Mouse (Mus musculus): ENCODE data around the gene Ndufa6. TPM values are rescaled to one million over a fixed set of nuclear protein-coding genes. Genes with fewer than 3 reads are reported as not detected.

Ndufa6 gene
- 293 and 339 TPM in 2 replicates for polyA plus RNA-seq (2012; rRNA removed; ENCODE audit: low replicate concordance)

GRCm38 (mm10) chr15:82354126-82354945 lies at the start of gene Ndufa6:
Ndufa6 (minus strand) TSS chr15:82354322.

GRCm38 (mm10) chr15:82393922-82394321 lies 39.8 kb upstream of the Ndufa6 start, which contains the start of gene Cyp2d11:
Cyp2d11 (minus strand) TSS chr15:82394022.

GRCm38 (mm10) chr15:82379871-82380713 lies 26.0 kb upstream of the Ndufa6 start, which contains the start of gene Cyp2d22:
Cyp2d22 (minus strand) TSS chr15:82380260.

GRCm38 (mm10) chr15:82338593-82339112 lies 15.5 kb downstream of the Ndufa6 start, which contains the start of the genes Naga, Pheta2 and Smdt1:
Naga (minus strand) TSS chr15:82338925.
Pheta2 (plus strand) TSS chr15:82338942.
Smdt1 (plus strand) TSS chr15:82338959.

Other genes with a start within 250 kb of the Ndufa6 start
- 10.0 and 14.9 TPM in 2 replicates for gene Ccdc134, start 226.4 kb downstream of the Ndufa6 start, polyA plus RNA-seq (2012; rRNA removed; ENCODE audit: low replicate concordance)
- gene Srebf2, start 207.1 kb downstream of the Ndufa6 start, polyA plus RNA-seq (2012; rRNA removed; ENCODE audit: low replicate concordance), result 60.2 and 70.3 TPM in 2 replicates
- gene Shisa8, start 141.5 kb downstream of the Ndufa6 start, polyA plus RNA-seq (2012; rRNA removed; ENCODE audit: low replicate concordance), result 0.40 and 0.62 TPM in 2 replicates
- gene Tnfrsf13c, start 130.0 kb downstream of the Ndufa6 start, polyA plus RNA-seq (2012; rRNA removed; ENCODE audit: low replicate concordance), result 0.40 and 0.66 TPM in 2 replicates
- 3.7 and 11.9 TPM in 2 replicates for gene Cenpm, start 109.6 kb downstream of the Ndufa6 start, polyA plus RNA-seq (2012; rRNA removed; ENCODE audit: low replicate concordance)
- gene 1500009C09Rik, start 101.9 kb downstream of the Ndufa6 start, polyA plus RNA-seq (2012; rRNA removed; ENCODE audit: low replicate concordance), result not detected in 2 replicates
- 1.6 and 1.8 TPM in 2 replicates for gene Sept3, start 79.4 kb downstream of the Ndufa6 start, polyA plus RNA-seq (2012; rRNA removed; ENCODE audit: low replicate concordance)
- 0.19 TPM in 1 of 2 replicates, not detected in the other for gene Wbp2nl, start 55.4 kb downstream of the Ndufa6 start, polyA plus RNA-seq (2012; rRNA removed; ENCODE audit: low replicate concordance)
- 135 and 144 TPM in 2 replicates for gene Naga, start 15.4 kb downstream of the Ndufa6 start, polyA plus RNA-seq (2012; rRNA removed; ENCODE audit: low replicate concordance)
- gene Pheta2, start 15.4 kb downstream of the Ndufa6 start, polyA plus RNA-seq (2012; rRNA removed; ENCODE audit: low replicate concordance), result 2.1 and 8.0 TPM in 2 replicates
- gene Smdt1, start 15.4 kb downstream of the Ndufa6 start, polyA plus RNA-seq (2012; rRNA removed; ENCODE audit: low replicate concordance), result 221 and 257 TPM in 2 replicates
- gene Cyp2d22, start 25.9 kb upstream of the Ndufa6 start, polyA plus RNA-seq (2012; rRNA removed; ENCODE audit: low replicate concordance), result 65.9 and 85.3 TPM in 2 replicates
- not detected in 2 replicates for gene Cyp2d11, start 39.7 kb upstream of the Ndufa6 start, polyA plus RNA-seq (2012; rRNA removed; ENCODE audit: low replicate concordance)
- gene Cyp2d10, start 52.9 kb upstream of the Ndufa6 start, polyA plus RNA-seq (2012; rRNA removed; ENCODE audit: low replicate concordance), result 0.30 TPM in 1 of 2 replicates, not detected in the other
- gene Cyp2d9, start 79.1 kb upstream of the Ndufa6 start, polyA plus RNA-seq (2012; rRNA removed; ENCODE audit: low replicate concordance), result not detected in 2 replicates
- not detected in 2 replicates for gene Cyp2d12, start 200.8 kb upstream of the Ndufa6 start, polyA plus RNA-seq (2012; rRNA removed; ENCODE audit: low replicate concordance)

Measured in subcutaneous adipose tissue, adult 2 months (tissue).